Mouse (Mus musculus) hindbrain, embryonic 10.5 days (tissue): ENCODE measurements at regions not wholly inside any gene's neighbourhood (a gene's known extent, or its start where the extent isn't known, plus 50 kb on each side); places are given as distances from the start of the nearest gene placed in this dataset.

Source experiments
- DNase-seq: peaks from one replicate; pipeline ENCODE4 v3.0.0-alpha.2; 2017; ENCODE audit warnings: low spot score
- H3K27ac ChIP-seq: fragments of 300-500 bp; sonication (generic); 2 replicates; pipeline ENCODE4 v1.5.1; 2016; ENCODE audit warnings: mild to moderate bottlenecking, moderate library complexity
- H3K27me3 ChIP-seq: fragments of 300-500 bp; sonication (generic); 2 replicates; pipeline ENCODE4 v1.6.1; 2016; ENCODE audit warnings: mild to moderate bottlenecking; ENCODE audit not compliant: poor library complexity, insufficient read depth, severe bottlenecking
- H3K36me3 ChIP-seq: fragments of 300-500 bp; sonication (generic); 2 replicates; pipeline ENCODE4 v1.6.1; 2016; ENCODE audit warnings: mild to moderate bottlenecking, moderate library complexity
- H3K4me1 ChIP-seq: fragments of 300-500 bp; sonication (generic); replicated peaks from 2 replicates; pipeline ENCODE4 v1.6.1; 2016; ENCODE audit warnings: mild to moderate bottlenecking
- H3K4me3 ChIP-seq: fragments of 300-500 bp; sonication (generic); 2 replicates; pipeline ENCODE4 v1.5.1; 2016; ENCODE audit warnings: mild to moderate bottlenecking, moderate library complexity
- H3K9me3 ChIP-seq: fragments of 300-500 bp; sonication (generic); 2 replicates; pipeline ENCODE4 v1.6.1; 2016; ENCODE audit warnings: mild to moderate bottlenecking, moderate library complexity
- WGBS: fragments of 180-500 bp; shearing (Covaris S2); methylation state at CpG from one replicate; pipeline ENCODE4 v1.1.7; 2016; 5-methylcytosine and 5-hydroxymethylcytosine counted together

DNA sequence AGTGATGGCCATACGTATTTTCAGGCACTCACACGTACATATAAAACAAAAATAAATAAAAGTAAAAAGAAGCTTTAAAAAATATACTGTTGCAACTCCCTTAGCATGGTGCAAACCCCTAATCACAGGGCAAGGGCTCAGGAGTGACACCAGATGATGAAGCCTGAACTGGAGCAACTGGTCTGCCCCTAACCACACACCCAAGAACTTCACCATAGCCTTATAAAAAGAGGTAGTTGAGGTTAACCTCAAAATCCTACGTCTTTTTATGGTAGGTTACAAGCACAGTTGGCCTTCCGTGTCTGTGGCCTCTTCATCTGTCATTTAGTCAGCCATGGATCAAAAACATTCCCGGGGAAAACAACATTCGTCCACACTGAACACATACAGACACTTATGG is 96.0 kb downstream of the Mtx3 start:
- no peak overlapping the region for H3K4me3 ChIP-seq
- H3K27me3 ChIP-seq = no peaks in the 10 kb centered on the region
- H3K9me3 ChIP-seq = no peaks in the 10 kb centered on the region
- 87% methylated on average over 6 of the region's 6 CpGs for WGBS
- H3K27ac ChIP-seq = no peak overlapping the region
- no peaks in the 10 kb centered on the region for H3K4me1 ChIP-seq
- no peak for DNase-seq
- H3K36me3 ChIP-seq = no peaks in the 10 kb centered on the region

DNA sequence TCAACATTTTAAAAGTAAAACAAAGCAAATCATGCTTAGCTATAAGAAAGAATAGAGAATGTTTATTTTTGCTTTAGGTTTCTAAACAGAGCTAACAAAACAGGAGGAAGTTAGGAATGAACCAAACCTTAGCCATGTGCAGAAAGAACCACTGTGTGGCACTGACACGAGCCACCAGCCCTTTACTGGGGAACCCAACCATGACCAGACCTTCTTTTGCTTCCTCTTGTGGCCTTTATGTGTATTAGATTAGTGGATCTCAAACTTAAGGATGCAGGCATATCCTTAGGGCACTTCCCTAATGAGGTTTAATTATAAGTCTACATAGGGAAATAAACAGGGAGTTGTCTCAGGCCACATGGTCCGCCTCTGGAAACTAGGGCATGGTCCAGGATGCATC is 104.0 kb downstream of the Mtx3 start:
- Histone ChIP-seq H3K9me3 (no peaks in the 10 kb centered on the region), H3K36me3 (no peaks in the 10 kb centered on the region), H3K27ac (no peak overlapping the region), H3K4me3 (no peak overlapping the region), H3K27me3 (no peaks in the 10 kb centered on the region), H3K4me1 (no peaks in the 10 kb centered on the region)
- 72% methylated on average over 2 of the region's 2 CpGs for WGBS
- DNase-seq = no peak

DNA sequence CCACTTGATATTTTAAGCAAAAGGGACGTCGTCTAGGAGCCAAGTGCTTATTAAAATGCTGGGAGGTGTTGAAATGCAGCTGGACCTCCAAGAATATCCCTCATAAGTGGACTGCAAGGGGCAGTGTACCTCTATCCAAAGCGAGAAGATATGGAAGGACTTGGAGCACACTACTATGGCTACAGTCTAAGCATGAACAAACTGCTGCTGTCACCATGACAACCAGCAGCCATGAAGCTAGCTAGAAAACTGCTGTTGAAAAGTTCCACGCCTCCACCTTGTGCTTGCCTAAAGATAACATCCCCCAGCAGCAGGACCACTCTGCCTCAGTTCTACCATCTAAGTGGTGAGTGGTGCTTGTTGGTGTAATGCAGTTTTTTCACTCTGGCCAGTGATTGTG is 115.5 kb downstream of the Mtx3 start:
- 64% methylated on average over 4 of the region's 4 CpGs for WGBS
- Histone ChIP-seq H3K36me3 (no peaks in the 10 kb centered on the region), H3K4me1 (peaks cover 4% of the 10 kb centered on the region; the same call in 1 of the 2 replicates), H3K27ac (no peak overlapping the region), H3K27me3 (no peaks in the 10 kb centered on the region), H3K4me3 (no peak overlapping the region), H3K9me3 (no peaks in the 10 kb centered on the region)
- peak; percentile 6 for DNase-seq

- H3K36me3 ChIP-seq = no peaks in the 10 kb centered on the region
- no peak overlapping the region for H3K4me3 ChIP-seq
- 83% methylated on average over 5 of the region's 5 CpGs for WGBS
- H3K27me3 ChIP-seq = no peaks in the 10 kb centered on the region
- H3K27ac ChIP-seq = no peak overlapping the region
- H3K9me3 ChIP-seq = no peaks in the 10 kb centered on the region
- peaks cover 4% of the 10 kb centered on the region; the same call in 1 of the 2 replicates for H3K4me1 ChIP-seq
- DNase-seq = no peak
Observed at GRCm38 (mm10) chr13:92962625-92963024, 118.1 kb downstream of the Mtx3 start.

DNA sequence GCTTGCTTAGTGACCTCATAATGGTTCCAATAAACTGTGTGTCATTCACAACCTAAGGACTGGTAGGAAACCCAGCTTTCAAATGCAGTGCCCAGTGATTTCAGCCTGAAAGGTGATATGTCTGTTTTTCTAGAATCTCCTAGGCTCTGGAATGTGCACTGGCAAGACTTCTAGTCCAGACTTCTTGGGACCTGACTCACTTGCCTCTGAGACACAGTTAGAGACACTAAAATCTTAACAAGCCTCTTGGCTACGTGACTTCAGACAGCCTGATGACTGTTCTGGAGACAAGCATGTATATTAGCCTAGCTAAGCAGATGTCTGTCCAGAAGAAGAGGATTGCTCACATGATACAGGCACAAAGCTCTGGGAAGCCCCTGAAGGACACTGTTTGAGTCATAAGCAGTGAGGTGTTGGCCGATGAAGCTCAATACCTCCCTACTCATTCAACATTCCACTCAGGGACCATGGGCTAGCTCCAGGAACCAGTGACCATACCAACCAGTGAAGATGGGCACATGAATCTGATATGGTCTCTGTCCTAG is 118.9 kb downstream of the Mtx3 start:
- H3K9me3 ChIP-seq = no peaks in the 10 kb centered on the region
- H3K27me3 ChIP-seq = no peaks in the 10 kb centered on the region
- 93% methylated on average over 2 of the region's 2 CpGs for WGBS
- H3K36me3 ChIP-seq = no peaks in the 10 kb centered on the region
- H3K4me1 ChIP-seq = peaks cover 4% of the 10 kb centered on the region; the same call in 1 of the 2 replicates
- no peak overlapping the region for H3K27ac ChIP-seq
- no peak for DNase-seq
- no peak overlapping the region for H3K4me3 ChIP-seq

GRCm38 (mm10) chr13:92964213-92964743 is 119.7 kb downstream of the Mtx3 start:
- Histone ChIP-seq H3K9me3 (no peaks in the 10 kb centered on the region), H3K4me3 (no peak overlapping the region), H3K27me3 (no peaks in the 10 kb centered on the region), H3K36me3 (no peaks in the 10 kb centered on the region), H3K27ac (no peak overlapping the region), H3K4me1 (peaks cover 4% of the 10 kb centered on the region; the same call in 1 of the 2 replicates)
- 78% methylated on average over 5 of the region's 5 CpGs for WGBS
- no peak for DNase-seq

DNA sequence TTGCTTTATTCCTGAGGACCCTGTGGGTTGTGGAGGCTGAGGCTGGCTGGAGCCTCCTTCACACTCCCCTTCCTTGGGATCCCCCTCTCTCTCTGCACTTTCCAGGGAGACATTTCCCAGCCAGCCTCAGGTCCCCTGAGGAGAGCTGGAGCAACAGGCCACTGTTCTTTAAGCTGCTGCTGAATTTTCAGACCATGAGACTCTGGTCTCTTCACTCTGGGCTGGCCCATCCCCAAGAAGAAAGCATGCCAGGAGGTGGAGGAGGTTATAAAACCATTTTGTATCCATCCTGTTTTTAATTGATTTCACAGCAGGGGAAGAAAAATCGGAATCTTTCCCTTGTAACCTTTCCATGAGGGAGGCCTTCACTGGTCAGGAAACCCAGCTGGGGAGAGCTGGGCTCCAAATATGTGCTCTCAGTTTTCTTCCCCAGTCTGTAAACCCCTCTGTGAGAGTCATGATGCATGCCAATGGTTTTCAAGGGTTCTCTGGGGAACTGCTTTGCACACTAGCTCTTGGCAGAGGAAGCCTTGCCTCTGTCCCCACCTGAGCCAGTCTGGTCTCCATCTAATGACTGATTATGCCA is 122.6 kb downstream of the Mtx3 start:
- H3K9me3 ChIP-seq = no peaks in the 10 kb centered on the region
- H3K36me3 ChIP-seq = no peaks in the 10 kb centered on the region
- no peak overlapping the region for H3K27ac ChIP-seq
- H3K4me3 ChIP-seq = no peak overlapping the region
- WGBS = 58% methylated on average over 1 of the region's 1 CpGs
- no peaks in the 10 kb centered on the region for H3K4me1 ChIP-seq
- no peak for DNase-seq
- H3K27me3 ChIP-seq = no peaks in the 10 kb centered on the region

DNA sequence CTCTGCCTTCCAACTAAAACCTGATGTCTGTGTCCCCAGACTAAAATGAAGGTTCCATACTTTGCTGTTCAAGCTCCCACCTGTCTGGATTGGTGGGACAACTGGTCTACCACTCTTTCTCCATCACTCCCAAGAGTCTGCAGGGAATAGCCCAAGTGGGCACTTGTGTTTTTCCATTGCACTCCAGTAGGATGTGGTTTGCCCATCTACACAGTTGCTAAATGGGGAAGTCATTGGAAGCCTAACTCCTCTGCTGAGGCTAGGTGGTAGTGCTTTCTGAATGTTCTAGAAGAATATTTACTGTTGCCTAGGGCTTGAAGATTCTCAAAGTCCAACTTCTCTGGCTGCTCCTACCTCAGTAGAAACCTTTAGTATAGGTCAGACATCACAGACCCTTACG is 125.0 kb downstream of the Mtx3 start:
- WGBS = 98% methylated on average over 1 of the region's 1 CpGs
- no peak for DNase-seq

DNA sequence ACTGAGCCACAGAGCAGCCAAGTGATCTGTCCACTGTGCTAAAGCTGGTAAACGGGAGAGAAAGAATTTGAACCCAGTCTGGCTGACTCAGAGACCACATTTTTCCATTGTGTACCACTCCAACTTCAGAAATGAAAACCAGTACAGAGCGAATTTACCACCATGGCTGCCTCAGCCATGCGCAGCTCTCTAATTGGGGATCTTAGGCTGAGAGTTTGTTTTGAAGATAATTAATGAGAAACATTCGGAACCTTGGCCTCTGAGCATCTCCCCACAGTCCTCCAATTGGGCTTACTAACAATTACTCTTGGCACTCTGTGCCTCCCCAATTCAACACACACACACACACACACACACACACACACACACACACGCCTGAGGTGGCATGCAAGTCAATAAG is 128.3 kb downstream of the Mtx3 start:
- no peaks in the 10 kb centered on the region for H3K36me3 ChIP-seq
- 84% methylated on average over 5 of the region's 5 CpGs for WGBS

More for the DNA sequence above, 125.0 kb downstream of the Mtx3 start:
- Histone ChIP-seq H3K27ac (no peak overlapping the region), H3K4me1 (no peaks in the 10 kb centered on the region), H3K36me3 (no peaks in the 10 kb centered on the region), H3K27me3 (no peaks in the 10 kb centered on the region), H3K4me3 (no peak overlapping the region), H3K9me3 (no peaks in the 10 kb centered on the region)

GRCm38 (mm10) chr13:92973791-92974190 is 129.2 kb downstream of the Mtx3 start:
- 81% methylated on average over 4 of the region's 4 CpGs for WGBS

More for the DNA sequence above, 128.3 kb downstream of the Mtx3 start:
- Histone ChIP-seq H3K4me3 (no peak overlapping the region), H3K27me3 (no peaks in the 10 kb centered on the region), H3K9me3 (no peaks in the 10 kb centered on the region), H3K27ac (no peak overlapping the region), H3K4me1 (no peaks in the 10 kb centered on the region)
- no peak for DNase-seq

GRCm38 (mm10) chr13:92986719-92987553 is 142.4 kb downstream of the Mtx3 start:
- H3K4me1 ChIP-seq = peaks cover 7% of the 10 kb centered on the region; the same call in 1 of the 2 replicates
- no peak overlapping the region for H3K27ac ChIP-seq
- H3K9me3 ChIP-seq = no peaks in the 10 kb centered on the region
- DNase-seq = peak; percentile 70
- no peaks in the 10 kb centered on the region for H3K36me3 ChIP-seq
- peak overlapping the region; percentile 34 for H3K4me3 ChIP-seq
- 49% methylated on average over 17 of the region's 17 CpGs for WGBS
- no peaks in the 10 kb centered on the region for H3K27me3 ChIP-seq

More at GRCm38 (mm10) chr13:92973791-92974190, 129.2 kb downstream of the Mtx3 start:
- Histone ChIP-seq H3K4me3 (no peak overlapping the region), H3K36me3 (no peaks in the 10 kb centered on the region), H3K27me3 (no peaks in the 10 kb centered on the region), H3K4me1 (no peaks in the 10 kb centered on the region), H3K9me3 (0 out of 2 replicates have a peak, but pooled peaks cover 3% of the 10 kb centered on the region), H3K27ac (no peak overlapping the region)
- DNase-seq = no peak

GRCm38 (mm10) chr13:92987691-92988090 is 143.1 kb downstream of the Mtx3 start:
- no peak overlapping the region for H3K4me3 ChIP-seq
- no peak for DNase-seq
- H3K36me3 ChIP-seq = no peaks in the 10 kb centered on the region
- H3K27ac ChIP-seq = 0 out of 2 replicates have a peak overlapping the region, but pooled peaks have one; percentile 14
- 89% methylated on average over 6 of the region's 6 CpGs for WGBS
- H3K4me1 ChIP-seq = peaks cover 7% of the 10 kb centered on the region; the same call in 1 of the 2 replicates
- no peaks in the 10 kb centered on the region for H3K9me3 ChIP-seq
- no peaks in the 10 kb centered on the region for H3K27me3 ChIP-seq

- no peak overlapping the region for H3K27ac ChIP-seq
Observed at GRCm38 (mm10) chr13:92988600-92988999, 144.0 kb downstream of the Mtx3 start.

More at GRCm38 (mm10) chr13:92988600-92988999, 144.0 kb downstream of the Mtx3 start:
- DNase-seq = no peak
- Histone ChIP-seq H3K9me3 (no peaks in the 10 kb centered on the region), H3K36me3 (no peaks in the 10 kb centered on the region), H3K27me3 (no peaks in the 10 kb centered on the region), H3K4me3 (no peak overlapping the region), H3K4me1 (peaks cover 7% of the 10 kb centered on the region; the same call in 1 of the 2 replicates)
- WGBS = 89% methylated on average over 9 of the region's 9 CpGs
